Comparison of ENCODE assay signal across 18 mouse cellular contexts in the genomic region with DNA sequence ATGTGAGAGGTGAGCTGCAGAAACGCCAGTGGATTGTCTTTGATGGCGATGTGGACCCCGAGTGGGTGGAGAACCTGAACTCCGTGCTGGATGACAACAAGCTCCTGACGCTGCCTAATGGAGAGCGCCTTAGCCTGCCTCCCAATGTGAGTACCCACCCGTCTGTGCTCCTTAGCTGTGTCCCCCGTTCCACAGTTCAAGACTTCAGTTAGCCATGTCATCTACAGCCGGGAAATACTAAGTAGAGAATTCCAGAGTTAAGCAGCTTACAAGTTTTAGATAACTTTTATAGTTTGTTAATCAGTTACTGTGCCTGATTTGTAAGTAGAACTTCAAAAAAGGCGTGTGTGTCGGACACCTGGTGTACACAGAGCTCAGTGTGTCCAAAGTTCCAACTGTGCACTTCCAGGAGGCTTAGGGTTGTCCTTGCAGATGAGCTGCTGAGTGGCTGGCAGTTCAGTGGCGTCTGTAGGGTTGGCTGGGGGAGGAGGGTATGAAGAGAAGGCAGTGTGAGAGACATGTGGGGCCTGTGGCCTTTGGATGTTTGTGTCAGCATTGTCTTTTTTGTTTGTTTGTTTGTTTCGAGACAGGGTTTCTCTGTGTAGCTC. TPM values are rescaled to one million over a fixed set of nuclear protein-coding genes. Genes with fewer than 3 reads are reported as not detected.
"Had no signal": no experiment of that assay in that cellular context is flagged by ENCODE, and none has a peak within 500 bp of the region (broad histone marks: within the 10 kb centered on the region; RNA-seq: fewer than 3 reads in every experiment).

No protein-coding gene starts in this region.

- H3K9ac ChIP-seq: lung, embryonic 15.5 days; midbrain, embryonic 13.5 days; midbrain, embryonic 15.5 days; neural tube, embryonic 12.5 days; stomach, embryonic 15.5 days had no signal

- H3K4me3 ChIP-seq: lung, embryonic 15.5 days; megakaryocyte, embryonic 14.5 days; midbrain, embryonic 13.5 days; midbrain, embryonic 15.5 days; neural tube, embryonic 12.5 days; stomach, embryonic 15.5 days had no signal

- DNase-seq: lung, adult 2 months; lung, postnatal 14 days; lung, postnatal 36 days; right cerebral cortex, postnatal 14 days; thymus, adult 2 months; thymus, postnatal 36 days had no signal

- ATAC-seq: lung, postnatal 0 days; midbrain, embryonic 13.5 days; midbrain, embryonic 15.5 days had no signal

- H3K27ac ChIP-seq: lung, embryonic 15.5 days; macrophage; midbrain, embryonic 13.5 days; midbrain, embryonic 15.5 days; neural tube, embryonic 12.5 days; stomach, embryonic 15.5 days; stomach, postnatal 0 days had no signal

- H3K4me2 ChIP-seq: lung, embryonic 15.5 days; midbrain, embryonic 11.5 days; midbrain, embryonic 13.5 days; midbrain, embryonic 15.5 days; neural tube, embryonic 12.5 days; stomach, embryonic 15.5 days had no signal

- H3K27me3 ChIP-seq: lung, embryonic 15.5 days; megakaryocyte, embryonic 14.5 days; midbrain, embryonic 13.5 days; midbrain, embryonic 15.5 days; neural tube, embryonic 12.5 days; stomach, embryonic 15.5 days had no signal

- H3K9me3 ChIP-seq: lung, embryonic 15.5 days; megakaryocyte, embryonic 14.5 days; midbrain, embryonic 13.5 days; midbrain, embryonic 15.5 days; neural tube, embryonic 12.5 days; stomach, embryonic 15.5 days had no signal

- H3K4me1 ChIP-seq: lung, embryonic 15.5 days; megakaryocyte, embryonic 14.5 days; midbrain, embryonic 13.5 days; midbrain, embryonic 15.5 days; neural tube, embryonic 12.5 days; stomach, embryonic 15.5 days had no signal

RNA-seq across cellular contexts. Expression of a gene that starts 44.8 kb away (rescaled TPM):
- polyA plus RNA-seq: lung, adult 2 months; lung, embryonic 15.5 days; lung, postnatal 0 days; macrophage; midbrain, embryonic 15.5 days; midbrain, postnatal 0 days; neural tube, embryonic 12.5 days; spleen, adult 2 months; stomach, embryonic 15.5 days; stomach, postnatal 0 days had no signal
